Mouse (Mus musculus) cerebellum, adult 11-12 months (tissue): ENCODE data around the gene Ipo5.

ENCODE experiments used
- DNase-seq: peaks from one replicate; pipeline ENCODE4 v3.0.0; 2022

Gene Ipo5

DNA sequence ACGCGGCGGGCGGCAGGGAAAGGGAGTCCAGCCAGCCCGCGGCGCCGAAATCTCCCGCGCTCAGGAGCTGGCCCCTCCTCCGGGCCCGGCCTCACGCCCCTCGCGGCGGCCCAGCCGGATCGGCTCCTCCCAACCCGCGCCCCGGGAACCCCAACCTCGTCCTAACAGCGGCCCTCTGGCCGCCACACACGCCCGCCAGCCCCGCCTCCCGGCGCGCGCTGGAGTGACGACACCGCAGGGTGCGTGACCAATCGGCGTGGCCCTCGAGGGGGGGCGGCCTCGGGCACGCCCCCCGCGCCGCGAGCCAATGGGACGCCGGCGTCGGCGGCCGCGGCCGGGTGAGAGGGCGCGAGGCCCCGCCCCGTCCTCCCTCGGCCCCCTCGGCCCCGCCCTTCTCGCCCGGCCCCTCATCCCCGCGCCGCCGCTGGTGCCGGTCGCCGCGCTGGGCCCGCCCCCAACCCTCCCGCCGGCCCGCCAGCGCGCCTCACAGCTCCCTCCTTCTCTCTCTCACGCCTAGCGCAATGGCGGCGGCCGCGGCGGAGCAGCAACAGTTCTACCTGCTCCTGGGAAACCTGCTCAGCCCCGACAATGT is at the start of gene Ipo5:
Ipo5 (plus strand) TSS at position 492 of the 592 bp plus-strand sequence.
- DNase-seq: peak; percentile 96

DNA sequence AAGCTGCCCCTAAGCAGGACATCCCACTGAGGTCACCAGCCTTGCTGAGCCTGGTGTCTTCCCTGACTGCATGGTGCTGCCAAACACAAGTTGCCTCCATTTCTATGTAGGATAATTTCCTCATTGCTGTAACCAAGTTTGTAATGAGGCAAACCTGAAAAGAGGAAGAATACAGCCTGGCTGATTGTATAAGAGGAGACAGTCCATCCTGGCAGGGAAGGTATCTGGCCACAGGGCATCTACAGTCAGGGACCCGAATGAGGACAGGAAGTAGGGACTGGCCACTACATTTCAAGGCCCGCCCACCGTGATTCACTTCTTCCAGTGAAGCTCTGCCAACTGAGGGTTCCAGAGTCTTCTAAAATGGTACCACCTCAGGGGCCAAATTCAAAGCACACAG is 47.8 kb upstream of the Ipo5 start:
- no peak for DNase-seq

DNA sequence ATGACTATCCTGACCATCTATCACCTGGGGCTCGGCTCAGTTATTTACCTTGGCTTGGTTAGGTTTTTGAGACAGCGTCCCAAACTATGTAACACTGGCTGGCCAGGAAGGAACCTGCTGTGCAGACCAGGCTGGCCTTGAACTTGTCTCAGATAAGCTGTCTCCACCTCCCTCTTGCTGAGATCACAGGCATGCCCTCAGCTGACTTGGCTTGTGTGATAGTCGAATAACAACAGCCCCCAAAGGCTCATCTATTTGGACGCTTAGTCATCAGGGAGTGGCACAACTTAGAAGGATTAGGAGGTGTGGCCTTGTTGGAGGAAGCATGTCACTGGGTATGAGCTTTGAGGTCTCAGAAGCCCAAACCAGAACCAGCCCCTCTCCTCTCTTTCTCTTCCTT is 46.1 kb upstream of the Ipo5 start:
- no peak for DNase-seq

DNA sequence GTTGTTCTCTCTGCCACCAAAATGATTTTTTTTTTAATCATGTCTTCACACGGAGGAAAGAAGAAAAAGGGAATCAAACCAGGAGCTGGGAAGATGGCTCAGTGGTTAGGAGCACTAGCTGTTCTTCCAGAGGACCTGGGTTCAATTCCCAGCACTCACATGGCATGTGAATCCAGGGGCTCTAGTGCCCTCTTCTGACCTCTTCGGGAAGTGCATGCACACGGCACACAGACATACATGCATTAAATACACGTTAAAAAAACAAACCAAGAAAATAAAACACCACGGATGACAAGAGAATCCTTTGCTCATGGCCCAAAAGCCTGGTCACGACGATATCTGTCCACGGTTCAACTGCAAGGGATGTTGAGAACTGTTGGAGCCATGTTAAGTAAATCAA is 44.5 kb upstream of the Ipo5 start:
- DNase-seq: no peak

DNA sequence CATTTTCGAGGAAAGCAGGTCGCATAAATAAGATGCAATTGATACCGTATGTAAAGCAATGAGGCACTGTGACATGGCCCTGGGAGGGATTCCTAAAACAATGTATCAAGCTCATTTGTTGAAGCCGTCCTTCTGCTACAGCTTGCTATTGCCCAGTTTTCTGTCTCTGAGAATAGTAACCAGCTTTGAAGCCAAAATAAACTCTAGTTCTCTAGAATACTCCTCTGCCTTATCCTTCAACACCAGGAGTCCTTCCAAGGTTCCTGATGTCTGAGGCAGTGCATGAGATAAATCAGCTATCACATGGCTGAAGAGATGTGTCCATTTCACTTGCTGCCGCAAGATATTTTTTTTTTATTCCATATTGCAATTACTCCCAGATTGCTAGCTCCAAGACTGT is 43.9 kb upstream of the Ipo5 start:
- DNase-seq: no peak

DNA sequence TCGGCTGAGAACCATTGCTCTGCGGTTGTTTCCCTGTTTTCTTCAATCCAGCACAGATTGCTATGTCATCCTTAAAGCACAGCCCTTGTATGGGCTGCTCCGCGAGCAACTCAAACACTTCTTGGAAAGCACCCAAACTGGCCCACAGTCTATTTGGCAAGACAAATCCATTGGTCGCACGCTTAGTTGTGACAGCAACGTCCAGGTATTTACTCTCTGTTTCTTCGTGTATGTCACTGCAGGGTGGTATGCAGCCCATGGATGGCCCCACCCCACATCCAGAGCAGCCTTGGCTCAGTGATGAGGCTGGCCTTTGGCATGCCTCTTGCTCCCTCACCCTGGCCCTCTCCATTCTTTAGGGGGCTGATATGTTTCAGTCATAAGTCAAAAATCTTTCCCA is 42.5 kb upstream of the Ipo5 start:
- no peak for DNase-seq

DNA sequence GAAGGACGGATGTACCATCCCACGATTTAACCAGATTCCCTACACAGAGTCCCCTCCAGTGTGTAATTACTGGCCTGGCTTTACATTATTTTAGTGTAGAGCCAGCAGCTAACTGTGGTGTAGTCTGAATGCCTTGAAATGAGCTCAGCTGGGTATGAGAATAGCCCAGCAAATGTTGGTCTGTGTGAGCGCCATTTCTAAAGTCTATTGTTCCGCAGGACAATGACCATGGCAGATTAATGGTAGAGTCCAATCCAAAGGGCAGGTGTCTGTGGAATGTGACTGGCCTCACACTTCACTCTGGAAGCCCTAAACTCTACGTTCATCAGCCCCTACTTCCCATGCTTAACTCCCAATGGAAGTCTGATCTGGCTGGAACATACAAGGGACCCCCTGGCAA is 40.3 kb upstream of the Ipo5 start:
- no peak for DNase-seq

DNA sequence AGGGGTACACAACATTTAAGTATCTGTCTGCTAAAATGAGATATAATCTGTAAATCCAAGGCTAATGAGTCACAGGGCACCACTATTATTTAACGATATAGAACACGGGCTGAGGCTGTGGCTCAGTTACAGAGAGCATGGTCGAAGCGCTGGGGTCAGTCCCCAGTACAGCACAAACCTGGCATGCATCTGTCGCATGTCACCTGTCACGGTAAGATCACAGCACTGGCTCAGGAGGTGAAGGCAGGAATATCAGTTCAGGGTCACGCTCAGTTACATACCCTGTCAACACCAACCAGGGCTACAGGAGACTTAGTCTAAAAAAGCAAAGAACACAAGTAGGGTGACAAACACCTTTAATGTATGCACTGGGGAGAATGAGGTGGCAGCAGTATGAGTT is 36.6 kb upstream of the Ipo5 start:
- no peak for DNase-seq

DNA sequence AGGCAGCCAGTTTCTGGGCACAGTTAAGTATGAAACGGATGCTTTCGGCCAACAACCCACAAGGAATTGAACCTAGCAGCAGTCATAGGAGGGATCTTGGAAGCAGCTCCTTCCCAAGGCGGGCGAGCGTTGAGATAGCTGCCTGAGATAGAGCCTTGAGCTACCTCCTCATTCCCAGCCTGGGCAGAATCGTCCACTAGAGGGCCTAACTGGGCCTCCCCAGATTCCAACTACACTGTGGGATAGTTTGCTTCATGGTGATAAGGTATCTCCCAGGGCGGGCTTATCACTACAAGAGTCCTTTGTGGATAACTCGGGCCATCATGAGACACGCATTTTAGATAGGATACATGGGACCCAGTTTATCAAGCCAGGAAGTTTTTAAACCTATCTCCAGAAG is 35.9 kb upstream of the Ipo5 start:
- no peak for DNase-seq

DNA sequence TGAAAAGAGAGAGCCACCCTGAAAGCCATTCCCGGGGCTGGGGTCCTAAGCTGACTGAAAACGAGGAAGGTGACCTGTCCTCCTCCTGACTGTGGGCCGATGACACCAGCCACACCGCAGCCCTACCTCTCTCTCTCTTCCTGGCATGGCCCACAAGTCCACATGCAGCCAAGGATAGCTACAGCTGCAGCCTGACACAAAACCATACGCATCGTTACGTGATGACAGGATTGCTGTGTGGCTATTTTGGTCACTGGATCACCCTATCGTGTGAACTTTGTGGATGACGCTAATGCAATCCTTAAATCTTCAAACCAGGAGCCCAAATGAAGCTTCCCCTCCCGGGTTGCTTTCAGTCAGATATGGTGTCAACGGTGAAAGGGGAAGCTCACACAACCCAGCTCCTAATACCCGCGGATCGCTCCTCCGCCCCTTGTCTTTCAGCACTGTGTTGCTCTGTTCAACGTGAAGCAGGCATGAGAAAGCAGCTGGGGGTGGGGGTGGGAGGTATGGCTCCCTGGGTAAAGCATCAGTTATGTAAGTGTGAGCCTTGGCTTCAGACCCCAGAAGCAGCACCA is 35.1 kb upstream of the Ipo5 start:
- no peak for DNase-seq

DNA sequence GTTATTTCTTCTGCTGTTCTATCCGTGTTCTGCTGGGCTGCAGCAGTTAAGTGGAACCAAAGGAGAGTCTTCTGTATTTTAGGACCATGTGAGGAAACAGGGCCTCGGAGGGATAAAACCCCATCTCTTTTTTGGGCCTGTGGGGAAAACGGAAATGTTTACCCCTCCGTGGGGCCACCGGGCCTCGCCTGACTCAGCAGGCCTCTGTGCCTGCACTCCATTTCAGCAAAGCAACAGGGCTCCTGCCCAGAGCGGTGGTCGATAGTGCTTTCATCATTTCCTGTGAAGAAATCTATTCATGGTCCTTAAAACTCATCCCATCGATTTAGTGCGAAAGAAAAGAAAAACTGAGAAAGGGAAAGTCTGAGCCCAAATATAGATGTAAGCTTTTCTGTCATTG is 33.9 kb upstream of the Ipo5 start:
- DNase-seq: no peak

DNA sequence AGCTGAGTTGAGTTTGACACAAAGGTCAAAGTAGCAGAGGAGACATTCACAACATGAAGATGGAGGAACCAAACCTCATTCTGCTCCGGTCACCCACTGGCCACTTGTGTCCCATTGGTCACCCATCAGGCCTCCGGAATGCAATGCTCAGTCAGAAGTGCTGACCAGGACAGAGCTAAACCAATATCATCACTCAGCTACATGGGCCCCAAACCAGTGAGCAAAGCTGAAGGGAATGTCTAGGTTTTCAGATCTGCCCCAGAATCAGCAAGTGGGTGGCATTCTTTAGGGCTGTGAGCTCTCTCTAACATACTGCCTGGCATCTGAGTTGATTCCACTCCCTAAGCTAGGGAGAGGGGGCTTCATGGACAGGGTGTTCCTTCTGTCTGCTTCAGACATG is 32.0 kb upstream of the Ipo5 start:
- DNase-seq: no peak

DNA sequence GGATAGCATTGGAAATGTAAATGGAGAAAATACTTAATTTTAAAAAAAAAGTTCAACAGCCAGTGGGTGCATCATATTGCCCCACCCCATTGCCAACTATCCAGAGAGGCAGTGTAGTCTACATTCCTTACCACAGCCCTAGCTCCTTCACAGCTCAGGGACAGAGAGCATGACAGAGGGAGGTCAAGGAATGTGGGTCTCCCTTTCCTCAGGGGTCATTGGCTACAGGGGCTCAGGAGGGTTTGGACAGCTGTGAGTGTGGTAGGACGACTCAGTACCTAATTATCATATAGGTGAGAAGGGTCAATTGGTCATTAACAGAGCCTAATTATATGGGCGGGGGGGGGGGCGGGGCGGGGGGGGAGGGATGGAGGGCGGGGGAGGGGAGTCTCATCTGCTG is 30.4 kb upstream of the Ipo5 start:
- DNase-seq: no peak

DNA sequence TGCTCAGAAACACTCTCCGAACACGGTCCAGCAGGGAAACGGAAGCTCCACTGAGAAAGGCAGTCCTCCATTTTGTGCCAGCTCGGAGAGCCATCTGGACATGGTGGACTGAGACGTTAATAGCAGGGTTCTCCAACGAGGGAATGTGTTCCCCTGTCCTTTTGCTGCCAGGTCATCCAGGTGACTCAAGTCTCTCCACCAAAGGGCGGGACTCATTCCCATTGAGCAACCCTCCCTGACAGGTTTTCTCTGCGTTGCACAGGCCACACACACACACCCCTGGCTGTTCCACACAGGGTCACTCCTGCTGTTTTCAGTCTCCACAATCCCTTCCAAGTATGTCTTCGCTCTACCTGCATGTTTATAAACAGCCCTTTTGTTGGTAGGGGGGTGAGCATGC is 30.0 kb upstream of the Ipo5 start:
- peak; percentile 17 for DNase-seq

DNA sequence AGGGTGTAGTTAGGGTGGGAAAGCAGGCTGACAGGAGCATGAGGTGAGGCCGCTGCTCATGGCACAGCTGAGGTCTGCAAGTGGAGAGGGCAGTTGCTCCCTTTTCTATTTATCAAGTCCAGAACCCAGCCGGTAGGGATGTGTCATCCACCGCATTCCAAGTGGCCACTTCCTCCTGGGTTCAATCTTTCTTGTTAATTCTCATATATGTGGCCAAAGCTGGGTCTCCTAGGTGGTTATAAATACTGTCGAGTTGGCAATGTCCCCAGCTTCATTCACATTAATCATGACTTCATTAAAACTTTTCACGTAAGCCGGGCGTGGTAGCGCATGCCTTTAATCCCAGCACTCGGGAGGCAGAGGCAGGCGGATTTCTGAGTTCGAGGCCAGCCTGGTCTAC is 22.3 kb upstream of the Ipo5 start:
- no peak for DNase-seq

DNA sequence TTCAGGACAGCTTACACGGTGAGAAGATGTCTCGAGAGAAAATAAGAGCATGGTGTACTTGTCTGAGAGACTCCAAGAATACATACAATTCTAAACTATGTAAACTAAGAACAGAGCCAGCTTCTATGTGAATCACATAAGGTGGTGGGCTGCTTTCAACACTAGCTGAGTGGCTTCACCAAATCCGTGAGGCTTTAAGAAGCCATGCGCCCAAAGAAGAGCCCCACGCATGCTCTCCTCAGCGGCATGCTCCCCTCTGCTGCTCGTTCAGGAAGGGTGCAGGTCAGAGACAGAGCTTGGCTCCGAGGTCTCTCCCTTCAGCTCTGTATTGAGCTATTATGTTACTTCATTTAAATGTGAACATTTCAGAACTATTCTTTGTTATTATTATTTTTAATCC is 18.7 kb upstream of the Ipo5 start:
- no peak for DNase-seq

DNA sequence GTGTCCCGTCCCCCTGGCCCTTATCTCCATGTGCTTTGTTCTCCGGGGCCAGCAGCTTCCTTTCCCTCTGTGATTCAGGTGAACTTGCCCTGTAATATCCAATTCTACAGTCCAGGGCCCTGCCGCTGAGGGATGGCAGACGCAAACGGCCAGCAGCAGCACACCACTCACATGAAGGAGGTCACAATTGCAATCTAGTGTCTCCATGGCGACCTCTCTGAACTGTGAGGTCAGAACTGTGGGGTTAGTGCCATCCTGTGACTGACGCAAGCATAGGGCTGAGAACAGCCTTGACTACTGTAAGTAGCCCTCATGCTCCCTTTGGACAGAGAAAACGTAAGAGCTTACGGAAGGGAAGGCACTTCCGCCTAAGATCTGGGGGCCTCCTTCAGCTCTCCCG is 14.4 kb upstream of the Ipo5 start:
- DNase-seq: no peak

DNA sequence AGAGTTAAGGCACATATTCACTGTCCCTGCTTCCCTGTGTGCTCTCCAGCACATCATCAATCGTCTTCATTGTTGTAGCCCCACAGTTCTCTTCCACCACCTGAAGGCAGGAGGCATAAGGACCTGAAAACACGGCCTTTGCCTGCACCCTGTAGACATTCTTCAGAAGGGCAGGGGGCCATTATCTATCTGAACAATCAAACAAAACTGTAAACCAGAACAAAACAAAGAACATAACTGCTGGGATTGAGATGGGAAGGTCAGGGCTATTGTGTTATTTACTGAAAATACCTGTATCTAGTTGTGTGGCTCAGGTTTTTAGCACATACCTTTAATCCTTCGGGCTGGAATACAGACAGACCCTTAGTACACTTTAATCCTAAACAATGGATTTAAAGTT is 12.1 kb upstream of the Ipo5 start:
- DNase-seq: no peak

DNA sequence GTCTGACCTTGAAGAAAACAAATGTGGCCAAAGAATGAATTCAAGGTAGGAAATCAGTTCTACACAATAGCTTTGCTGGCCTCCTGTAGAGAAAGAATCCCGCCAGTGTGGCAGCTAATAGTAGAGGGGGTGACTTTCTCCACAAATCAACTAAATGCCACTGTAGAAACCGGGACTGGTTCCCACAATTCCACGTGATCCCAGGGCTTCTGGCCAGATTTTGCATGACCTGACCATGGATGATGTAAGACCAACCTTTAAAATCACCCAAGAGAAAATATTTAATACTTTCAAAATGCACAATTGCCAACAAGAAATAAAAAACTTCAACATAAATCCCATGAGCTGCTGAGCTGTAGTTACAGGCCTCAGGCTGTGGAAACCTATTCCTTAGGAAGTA is 1.6 kb upstream of the Ipo5 start:
- DNase-seq: peak; percentile 28

DNA sequence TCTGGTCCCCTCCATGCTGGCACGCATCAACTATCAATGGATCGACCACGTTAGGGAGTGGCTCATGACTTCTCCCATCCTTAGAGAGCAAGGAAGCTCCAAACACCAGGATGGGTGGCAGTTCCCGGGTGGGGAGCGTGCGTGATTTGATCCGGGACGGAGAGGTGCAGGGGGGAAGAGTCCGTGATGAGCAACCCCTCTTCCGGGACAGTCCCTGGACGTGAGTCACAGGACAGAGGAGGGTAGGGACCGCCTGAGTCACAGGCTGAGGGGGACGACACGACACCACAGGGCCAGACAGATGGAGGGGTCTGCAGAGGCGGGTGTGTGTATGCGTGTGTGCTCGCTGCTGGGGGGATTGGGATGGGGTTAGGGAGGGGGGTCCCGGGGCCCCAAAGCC is 704 bp upstream of the Ipo5 start:
- no peak for DNase-seq

DNA sequence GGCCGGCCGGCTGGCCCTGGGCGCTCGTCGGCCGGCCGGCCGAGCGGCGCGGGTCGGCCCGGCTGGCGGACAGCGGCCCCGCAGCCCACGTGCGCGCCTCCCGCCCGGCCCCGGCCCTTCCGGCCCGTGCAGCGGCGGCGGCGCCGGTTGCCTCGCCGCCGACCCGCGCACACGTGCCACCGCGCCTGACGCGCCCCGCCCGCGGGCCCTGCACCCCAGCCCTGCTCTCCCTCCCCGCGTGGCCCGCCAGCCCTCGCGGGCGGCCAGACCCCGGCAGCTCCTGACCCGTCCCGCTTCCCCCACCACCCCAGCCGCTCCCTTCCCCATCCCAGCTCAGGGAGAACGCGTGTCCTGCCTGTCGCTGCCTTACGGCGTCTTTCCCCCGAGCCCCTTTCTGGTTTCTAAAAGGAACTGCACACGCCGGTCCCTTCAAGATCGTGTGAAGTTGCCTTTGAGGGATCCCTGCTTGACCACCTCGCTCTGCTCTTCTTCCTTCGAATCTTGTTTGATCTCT is 421 bp downstream of the Ipo5 start:
- peak; percentile 57 for DNase-seq

DNA sequence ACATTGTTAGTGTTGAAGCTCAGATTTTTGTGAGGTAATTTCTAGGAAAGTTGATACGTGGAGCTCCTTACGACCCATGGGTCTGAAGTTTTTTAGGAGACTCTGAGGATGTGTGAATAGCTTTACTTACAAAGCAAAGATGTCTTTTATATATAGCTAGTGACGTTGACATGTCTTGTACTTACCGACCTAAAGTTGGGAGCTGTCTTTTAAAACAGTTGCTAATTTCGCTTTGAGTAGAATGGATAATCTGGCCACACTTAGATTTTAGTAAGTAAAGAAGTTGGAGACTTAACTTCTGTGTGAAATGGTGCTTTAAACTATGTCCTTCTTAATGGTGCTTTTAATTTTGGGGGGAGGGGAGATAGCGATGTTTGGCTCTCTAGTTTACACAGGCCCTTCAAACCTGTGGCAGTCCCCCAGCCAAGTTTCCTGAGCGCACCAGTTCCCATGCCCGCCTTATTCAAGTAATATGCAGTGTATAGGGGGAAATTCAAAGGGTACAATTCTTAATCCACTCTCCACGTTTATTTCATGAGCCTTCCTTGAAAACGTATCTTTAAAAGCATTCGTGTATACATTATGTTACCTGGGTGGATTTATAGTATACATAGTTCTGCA is 1.2 kb downstream of the Ipo5 start:
- DNase-seq: no peak

DNA sequence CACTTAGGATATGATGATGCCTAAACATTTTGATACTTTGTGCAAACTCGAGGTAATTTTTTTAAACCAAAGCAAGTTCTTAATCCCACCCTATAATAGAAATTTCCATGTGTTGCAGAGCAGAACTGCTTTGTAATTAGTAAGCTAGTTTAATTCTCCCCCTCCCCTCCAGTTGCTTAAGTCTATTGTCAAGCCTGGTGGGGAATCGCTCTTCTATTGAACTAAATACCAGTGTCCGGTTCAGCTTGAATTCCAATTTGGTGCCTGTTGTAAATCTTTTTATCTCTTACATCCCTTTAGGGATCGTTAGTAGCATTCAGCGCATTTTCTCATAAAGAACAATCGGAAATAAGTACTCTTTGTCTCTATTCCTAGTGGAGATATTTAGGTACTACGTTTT is 1.9 kb downstream of the Ipo5 start:
- DNase-seq: no peak

DNA sequence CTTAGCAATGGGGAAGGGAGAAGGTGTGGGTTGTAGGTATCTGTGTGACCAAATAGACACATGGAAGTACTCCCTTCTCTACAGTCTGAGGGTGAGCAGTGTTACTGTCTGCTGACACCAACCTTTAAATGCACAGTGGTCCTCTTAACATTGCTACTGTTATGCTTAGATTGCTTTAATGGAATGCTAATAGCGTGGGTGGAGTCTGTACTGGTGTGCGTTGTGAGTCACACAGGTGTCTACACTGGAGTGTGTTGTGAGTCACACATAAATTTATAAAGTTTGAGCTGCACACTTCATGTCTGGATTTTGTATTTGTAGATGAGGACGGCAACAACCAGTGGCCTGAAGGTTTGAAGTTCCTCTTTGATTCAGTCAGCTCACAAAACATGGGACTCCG is 10.8 kb downstream of the Ipo5 start:
- no peak for DNase-seq

DNA sequence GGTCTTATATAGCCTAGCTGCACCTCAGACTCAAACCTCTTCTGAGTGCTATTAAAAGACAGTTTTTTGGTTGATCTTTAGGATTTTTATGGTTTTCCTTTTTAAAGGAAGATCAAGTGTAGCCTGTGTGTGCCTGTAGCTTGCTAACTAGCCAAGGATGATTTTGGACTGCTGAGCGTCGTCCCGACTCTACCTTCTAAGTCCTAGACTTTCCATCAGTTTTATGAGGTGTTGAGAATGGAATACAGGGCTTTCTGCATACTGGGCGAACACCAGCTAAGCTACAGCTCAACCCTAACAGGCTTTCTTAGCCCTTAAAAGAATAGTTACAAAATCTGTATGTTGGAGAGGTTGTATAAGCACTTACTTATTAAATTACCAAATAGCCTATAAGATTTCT is 13.0 kb downstream of the Ipo5 start:
- no peak for DNase-seq
